Mouse (Mus musculus) midbrain, postnatal 0 days (tissue): ENCODE results near the gene Zfp791. TPM values are rescaled to one million over a fixed set of nuclear protein-coding genes. Genes with fewer than 3 reads are reported as not detected.
A peak's percentile ranks its signal among the peaks of the same experiment; 100 is the strongest.
"Not testable (repeated sequence)": the region's sequence is repeated elsewhere in the genome, so short reads cannot be mapped to it uniquely, and the experiment has no call there.

Source experiments
- ATAC-seq: fragments of 200-750 bp; cut with Nextera tagmentation; 2 replicates; pipeline ENCODE4 v1.8.0; 2017; ENCODE audit warnings: moderate number of reproducible peaks, mild to moderate bottlenecking, moderate TSS enrichment, moderate library complexity; ENCODE audit not compliant: low FRiP score
- DNase-seq: peaks from one replicate; pipeline ENCODE4 v3.0.0-alpha.2; 2015; ENCODE audit warnings: low spot score
- H3K27ac ChIP-seq: fragments of 300-500 bp; sonication (generic); 2 replicates; pipeline ENCODE4 v1.5.1; 2014; ENCODE audit warnings: low read depth, mild to moderate bottlenecking, low read length, mixed read lengths
- H3K27me3 ChIP-seq: fragments of 300-500 bp; sonication (generic); 2 replicates; pipeline ENCODE4 v1.6.1; 2014; ENCODE audit warnings: low read length, control low read depth, mixed read lengths; ENCODE audit not compliant: insufficient read depth
- H3K36me3 ChIP-seq: fragments of 300-500 bp; sonication (generic); 2 replicates; pipeline ENCODE4 v1.6.1; 2014; ENCODE audit warnings: low read length, control low read depth, mixed read lengths; ENCODE audit not compliant: insufficient read depth
- H3K4me1 ChIP-seq: fragments of 300-500 bp; sonication (generic); 2 replicates; pipeline ENCODE4 v1.6.1; 2014; ENCODE audit warnings: mild to moderate bottlenecking, control low read depth, antibody characterized with exemption, low read length, mixed read lengths; ENCODE audit not compliant: insufficient read depth
- H3K4me2 ChIP-seq: fragments of 300-500 bp; sonication (generic); 2 replicates; pipeline ENCODE4 v1.6.1; 2014; ENCODE audit warnings: low read depth, mild to moderate bottlenecking, low read length, mixed read lengths; ENCODE audit not compliant: poor library complexity, severe bottlenecking
- H3K4me3 ChIP-seq: fragments of 300-500 bp; sonication (generic); 2 replicates; pipeline ENCODE4 v1.5.1; 2014; ENCODE audit warnings: low read depth, mild to moderate bottlenecking, low read length, moderate library complexity
- H3K9ac ChIP-seq: fragments of 300-500 bp; sonication (generic); replicated peaks from 2 replicates; pipeline ENCODE4 v1.6.1; 2014; ENCODE audit warnings: mild to moderate bottlenecking, low read length, moderate library complexity, mixed read lengths; ENCODE audit not compliant: poor library complexity, severe bottlenecking
- H3K9me3 ChIP-seq: fragments of 300-500 bp; sonication (generic); 2 replicates; pipeline ENCODE4 v1.6.1; 2016; ENCODE audit warnings: low read length, control low read depth
- CTCF ChIP-seq: IDR thresholded peaks from 2 replicates; pipeline ENCODE4 v1.5.1; 2016; ENCODE audit warnings: antibody characterized with exemption, mild to moderate bottlenecking
- WGBS: fragments of 180-500 bp; shearing (Covaris S2); extraction: QIAGEN DNeasy Blood & Tissue Kit; methylation state at CpG from one replicate; pipeline ENCODE4 v1.1.7; 2014; 5-methylcytosine and 5-hydroxymethylcytosine counted together
- polyA plus RNA-seq: library from polyadenylated mRNA; unstranded; fragments of >200 nt; fragmentation: Nextera tagmentation; extraction: Ambion mirVana; gene quantifications from 2 replicates; pipeline ENCODE4 v1.2.1, GENCODE M21; 2015
- total RNA-seq: library from RNA; depleted of rRNA; stranded (reverse); fragments of >200 nt; gene quantifications from 2 replicates; pipeline ENCODE4 v1.2.3, GENCODE M21; 2014

Zfp791 gene
- total and polyA plus RNA-seq, 2 experiments from 2014 or later, result 2.7 to 4.9 TPM

GRCm38 (mm10) chr8:85090856-85091255 lies 32.0 kb downstream of the Zfp791 start:
- Histone ChIP-seq H3K36me3 (peaks cover 15% of the 10 kb centered on the region), H3K27me3 (no peaks in the 10 kb centered on the region), H3K9ac (no peak overlapping the region), H3K4me1 (no peaks in the 10 kb centered on the region), H3K9me3 (no peaks in the 10 kb centered on the region), H3K4me3 (no peak overlapping the region), H3K27ac (no peak overlapping the region), H3K4me2 (no peak overlapping the region)
- 96% methylated on average over 11 of the region's 11 CpGs for WGBS
- DNase-seq, result no peak
- no peak for TF ChIP-seq CTCF
- ATAC-seq, result no peak

- Histone ChIP-seq H3K27ac (no peak overlapping the region), H3K4me3 (no peak overlapping the region), H3K36me3 (peaks cover 5% of the 10 kb centered on the region), H3K9ac (no peak overlapping the region), H3K27me3 (no peaks in the 10 kb centered on the region), H3K4me1 (no peaks in the 10 kb centered on the region), H3K9me3 (no peaks in the 10 kb centered on the region), H3K4me2 (no peak overlapping the region)
- no peak for ATAC-seq
- no peak for TF ChIP-seq CTCF
- no peak for DNase-seq
- whole genome bisulfite sequencing, result 85% methylated on average over 2 of the region's 2 CpGs
Observed at GRCm38 (mm10) chr8:85088771-85089170, 34.1 kb downstream of the Zfp791 start.

GRCm38 (mm10) chr8:85086238-85086637 lies 36.7 kb downstream of the Zfp791 start:
- H3K36me3 ChIP-seq, result no peaks in the 10 kb centered on the region
- H3K27ac ChIP-seq, result no peak overlapping the region
- DNase-seq (no peak), ATAC-seq (no peak)
- no peaks in the 10 kb centered on the region for H3K9me3 ChIP-seq
- no peaks in the 10 kb centered on the region for H3K27me3 ChIP-seq
- no peaks in the 10 kb centered on the region for H3K4me1 ChIP-seq
- peak; percentile 25 for TF ChIP-seq CTCF
- H3K4me2 ChIP-seq, result no peak overlapping the region
- no peak overlapping the region for H3K9ac ChIP-seq
- H3K4me3 ChIP-seq, result no peak overlapping the region
- 83% methylated on average over 3 of the region's 3 CpGs for WGBS

GRCm38 (mm10) chr8:85084633-85085032 lies 38.3 kb downstream of the Zfp791 start:
- no peaks in the 10 kb centered on the region for H3K27me3 ChIP-seq
- ATAC-seq (no peak), DNase-seq (no peak)
- H3K27ac ChIP-seq, result no peak overlapping the region
- no peak overlapping the region for H3K4me2 ChIP-seq
- WGBS, result 93% methylated on average over 8 of the region's 8 CpGs
- H3K4me3 ChIP-seq, result no peak overlapping the region
- H3K4me1 ChIP-seq, result 0 out of 2 replicates have a peak, but pooled peaks cover 3% of the 10 kb centered on the region
- no peaks in the 10 kb centered on the region for H3K36me3 ChIP-seq
- no peak for TF ChIP-seq CTCF
- no peaks in the 10 kb centered on the region for H3K9me3 ChIP-seq
- no peak overlapping the region for H3K9ac ChIP-seq

GRCm38 (mm10) chr8:85083108-85083813 lies 39.6 kb downstream of the Zfp791 start, which contains the start of gene Man2b1:
TSS of gene Man2b1 (plus strand) at chr8:85083270.
- peak within 1 kb of the TSS; percentile 60 for H3K9ac ChIP-seq
- H3K36me3 ChIP-seq, result peaks cover 3% of the 10 kb centered on the region; the same call in 1 of the 2 replicates
- H3K4me2 ChIP-seq, result peak within 1 kb of the TSS; percentile 69
- WGBS, result 2% methylated on average over 30 of the region's 30 CpGs
- no peaks in the 10 kb centered on the region for H3K9me3 ChIP-seq
- H3K27ac ChIP-seq, result 0 out of 2 replicates have a peak within 1 kb of the TSS, but pooled peaks have one; percentile 12
- H3K4me1 ChIP-seq, result 0 out of 2 replicates have a peak, but pooled peaks cover 5% of the 10 kb centered on the region
- peak; percentile 87 for DNase-seq
- H3K4me3 ChIP-seq, result peak within 1 kb of the TSS; percentile 49
- H3K27me3 ChIP-seq, result no peaks in the 10 kb centered on the region
- peak; percentile 60 for TF ChIP-seq CTCF
- ATAC-seq, result peak; percentile 86

- H3K9me3 ChIP-seq, H3K27me3 ChIP-seq, H3K9ac ChIP-seq, ATAC-seq, H3K36me3 ChIP-seq, H3K4me2 ChIP-seq, DNase-seq, H3K4me1 ChIP-seq, H3K27ac ChIP-seq, H3K4me3 ChIP-seq: not testable (repeated sequence)
- WGBS, result 93% methylated on average over 4 of the region's 4 CpGs
Observed at GRCm38 (mm10) chr8:85082169-85082568, 40.7 kb downstream of the Zfp791 start.
